Mouse (Mus musculus): Measurements from ENCODE around the gene Fyn. TPM values are rescaled to one million over a fixed set of nuclear protein-coding genes. Genes with fewer than 3 reads are reported as not detected.

The Fyn gene
- 9.0 TPM for polyA plus RNA-seq (2014; fragmentation: Illumina TruSeq; extraction: RNeasy Lipid Tissue Mini Kit (QIAGEN cat#74804); ENCODE audit: low read depth, low replicate concordance)

DNA sequence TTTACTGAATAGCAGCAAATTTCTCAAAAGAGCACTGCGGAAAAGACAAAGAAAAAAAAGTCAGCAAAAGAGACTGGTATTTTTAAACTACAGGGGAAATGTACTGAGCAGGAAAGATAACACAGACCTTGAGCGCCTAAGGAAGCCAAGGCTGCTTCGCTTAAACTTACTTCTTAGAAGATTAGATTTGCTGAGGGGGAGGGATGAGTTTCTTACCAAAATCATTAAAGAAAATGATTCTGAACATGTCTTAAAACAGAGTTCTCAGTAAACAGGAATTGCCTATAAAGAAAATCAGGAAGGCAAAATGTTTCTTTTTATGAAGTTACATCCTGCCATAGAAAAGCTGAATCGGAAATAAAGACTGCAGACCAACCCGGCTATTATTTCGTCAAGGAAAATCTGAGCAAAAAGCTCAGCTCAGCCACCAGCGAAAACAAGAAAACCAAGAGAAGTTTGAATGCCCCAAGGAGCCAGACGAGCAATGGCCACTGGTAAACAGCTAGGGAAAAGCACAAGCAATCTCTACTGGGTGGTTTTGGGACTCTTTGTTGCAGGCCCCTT, at the start of gene Fyn:
TSS of gene Fyn (plus strand) at position 284 of the 564 bp plus-strand sequence.

DNA sequence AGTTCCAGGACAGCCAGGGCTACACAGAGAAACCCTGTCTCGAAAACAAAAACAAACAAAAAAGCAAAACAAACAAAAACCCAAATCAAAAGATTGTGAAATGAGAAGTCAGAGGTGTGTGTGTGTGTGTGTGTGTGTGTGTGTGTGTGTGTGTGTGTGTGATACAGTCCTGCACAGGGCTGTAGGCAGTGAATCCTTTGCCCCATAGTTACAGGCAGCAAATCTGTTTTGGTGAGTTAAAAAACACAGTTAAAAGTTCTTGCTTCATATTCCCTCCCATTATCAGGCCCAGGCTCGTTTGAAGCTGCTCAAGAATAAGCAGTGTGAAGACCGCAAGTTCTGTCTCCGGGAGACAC, 244.0 kb downstream of the Fyn start, which contains the start of gene Traf3ip2:
TSS of gene Traf3ip2 (plus strand) at position 302 of the 356 bp plus-strand sequence.

Other genes with a start within 250 kb of the Fyn start
- gene Fam229b, start 234.9 kb upstream of the Fyn start, polyA plus RNA-seq (2014; fragmentation: Illumina TruSeq; extraction: RNeasy Lipid Tissue Mini Kit (QIAGEN cat#74804); ENCODE audit: low read depth, low replicate concordance), result 2.0 TPM
- gene Tube1, start 234.9 kb upstream of the Fyn start, polyA plus RNA-seq (2014; fragmentation: Illumina TruSeq; extraction: RNeasy Lipid Tissue Mini Kit (QIAGEN cat#74804); ENCODE audit: low read depth, low replicate concordance), result 1.9 TPM
- not detected for gene Ccn6, start 205.1 kb upstream of the Fyn start, polyA plus RNA-seq (2014; fragmentation: Illumina TruSeq; extraction: RNeasy Lipid Tissue Mini Kit (QIAGEN cat#74804); ENCODE audit: low read depth, low replicate concordance)
- gene Traf3ip2, start 244.1 kb downstream of the Fyn start, polyA plus RNA-seq (2014; fragmentation: Illumina TruSeq; extraction: RNeasy Lipid Tissue Mini Kit (QIAGEN cat#74804); ENCODE audit: low read depth, low replicate concordance), result 2.5 TPM